Mouse (Mus musculus) testis, postnatal 14 days (tissue): ENCODE measurements around the gene AI837181.

Experiments used
- DNase-seq: peaks from one replicate; pipeline ENCODE4 v3.0.0; 2021; ENCODE audit warnings: low spot score

Gene AI837181

GRCm38 (mm10) chr19:5447515-5448353 lies 22.8 kb downstream of the AI837181 start, which contains the start of gene Fosl1:
Fosl1 (plus strand) TSS chr19:5447547.
- DNase-seq: peak; percentile 76

GRCm38 (mm10) chr19:5448354-5449150 lies 23.6 kb downstream of the AI837181 start:
- DNase-seq: no peak

GRCm38 (mm10) chr19:5449673-5450072 lies 24.7 kb downstream of the AI837181 start:
- DNase-seq: no peak

GRCm38 (mm10) chr19:5451766-5452165 lies 26.8 kb downstream of the AI837181 start:
- DNase-seq: no peak

GRCm38 (mm10) chr19:5455037-5455436 lies 30.1 kb downstream of the AI837181 start:
- DNase-seq: no peak

- DNase-seq: no peak
Measured at GRCm38 (mm10) chr19:5455568-5455967, 30.6 kb downstream of the AI837181 start.

GRCm38 (mm10) chr19:5456241-5456921 lies 31.4 kb downstream of the AI837181 start:
- DNase-seq: no peak

- DNase-seq: peak; percentile 94
Measured at GRCm38 (mm10) chr19:5456922-5457745, 32.2 kb downstream of the AI837181 start.

- no peak for DNase-seq
Measured at GRCm38 (mm10) chr19:5457746-5458442, 33.0 kb downstream of the AI837181 start, which contains the start of gene Ccdc85b. Ccdc85b (minus strand) TSS chr19:5457894.

- DNase-seq: no peak
Measured at GRCm38 (mm10) chr19:5459019-5459418, 34.1 kb downstream of the AI837181 start.

- no peak for DNase-seq
Measured at GRCm38 (mm10) chr19:5459896-5460295, 35.0 kb downstream of the AI837181 start.

- DNase-seq: peak; percentile 89
Measured at GRCm38 (mm10) chr19:5460465-5460911, 35.5 kb downstream of the AI837181 start, which contains the start of gene Fibp. Fibp (plus strand) TSS chr19:5460615.

- DNase-seq: no peak
Measured at GRCm38 (mm10) chr19:5461411-5461810, 36.5 kb downstream of the AI837181 start.

GRCm38 (mm10) chr19:5463212-5463611 lies 38.3 kb downstream of the AI837181 start:
- DNase-seq: no peak

GRCm38 (mm10) chr19:5463791-5464562 lies 39.0 kb downstream of the AI837181 start:
- no peak for DNase-seq

GRCm38 (mm10) chr19:5465037-5465436 lies 40.1 kb downstream of the AI837181 start:
- no peak for DNase-seq

- DNase-seq: no peak
Measured at GRCm38 (mm10) chr19:5466916-5467500, 42.1 kb downstream of the AI837181 start.

GRCm38 (mm10) chr19:5468374-5468773 lies 43.4 kb downstream of the AI837181 start, which contains the start of gene Ctsw:
Ctsw (minus strand) TSS chr19:5468507.
- DNase-seq: no peak

- no peak for DNase-seq
Measured at GRCm38 (mm10) chr19:5471846-5472245, 46.9 kb downstream of the AI837181 start.
